Mouse (Mus musculus) heart, postnatal 0 days (tissue): Measurements from ENCODE around the gene Hist1h3d. TPM values are rescaled to one million over a fixed set of nuclear protein-coding genes. Genes with fewer than 3 reads are reported as not detected.
A peak's percentile ranks its signal among the peaks of the same experiment; 100 is the strongest.

Source experiments
- ATAC-seq: fragments of 200-750 bp; cut with Nextera tagmentation; 2 replicates; pipeline ENCODE4 v1.8.0; 2017; ENCODE audit warnings: low read depth, moderate number of reproducible peaks, moderate library complexity; ENCODE audit not compliant: insufficient read depth
- DNase-seq: peaks from one replicate; pipeline ENCODE4 v3.0.0-alpha.2; 2016; ENCODE audit warnings: low spot score
- H3K27ac ChIP-seq: fragments of 300-500 bp; sonication (generic); 2 replicates; pipeline ENCODE4 v1.5.1; 2014; ENCODE audit warnings: low read depth, mild to moderate bottlenecking
- H3K27me3 ChIP-seq: fragments of 300-500 bp; sonication (generic); 2 replicates; pipeline ENCODE4 v1.6.1; 2014; ENCODE audit warnings: low read length, mixed read lengths; ENCODE audit not compliant: control insufficient read depth, insufficient read depth
- H3K36me3 ChIP-seq: fragments of 300-500 bp; sonication (generic); replicated peaks from 2 replicates; pipeline ENCODE4 v1.6.1; 2014; ENCODE audit warnings: low read length, mixed read lengths; ENCODE audit not compliant: control insufficient read depth, insufficient read depth
- H3K4me1 ChIP-seq: fragments of 300-500 bp; sonication (generic); 2 replicates; pipeline ENCODE4 v1.6.1; 2014; ENCODE audit warnings: antibody characterized with exemption; ENCODE audit not compliant: control insufficient read depth, insufficient read depth
- H3K4me2 ChIP-seq: fragments of 300-500 bp; sonication (generic); 2 replicates; pipeline ENCODE4 v1.6.1; 2014; ENCODE audit warnings: low read depth, mild to moderate bottlenecking, low read length, moderate library complexity
- H3K4me3 ChIP-seq: fragments of 300-500 bp; sonication (generic); 2 replicates; pipeline ENCODE4 v1.5.1; 2014; ENCODE audit warnings: low read depth, low read length
- H3K9ac ChIP-seq: fragments of 300-500 bp; sonication (generic); replicated peaks from 2 replicates; pipeline ENCODE4 v1.6.1; 2014; ENCODE audit warnings: low read depth, low read length, mixed read lengths
- H3K9me3 ChIP-seq: fragments of 300-500 bp; sonication (generic); replicated peaks from 2 replicates; pipeline ENCODE4 v1.6.1; 2016; ENCODE audit warnings: low read length; ENCODE audit not compliant: control insufficient read depth
- CTCF ChIP-seq: IDR thresholded peaks from 2 replicates; pipeline ENCODE4 v1.5.1; 2016; ENCODE audit warnings: antibody characterized with exemption, control low read depth, low read depth
- EP300 ChIP-seq: IDR thresholded peaks from 2 replicates; pipeline ENCODE4 v1.6.1; 2016; ENCODE audit warnings: antibody characterized with exemption, low read depth
- WGBS: fragments of 180-500 bp; shearing (Covaris S2); extraction: QIAGEN DNeasy Blood & Tissue Kit; methylation state at CpG from one replicate; pipeline ENCODE4 v1.1.7; 2014; 5-methylcytosine and 5-hydroxymethylcytosine counted together
- polyA plus RNA-seq: library from polyadenylated mRNA; unstranded; fragments of >200 nt; fragmentation: Nextera tagmentation; extraction: Ambion mirVana; gene quantifications from 2 replicates; pipeline ENCODE4 v1.2.1, GENCODE M21; 2015
- total RNA-seq: library from RNA; depleted of rRNA; stranded (reverse); fragments of >200 nt; gene quantifications from 2 replicates; pipeline ENCODE4 v1.2.3, GENCODE M21; 2014; ENCODE audit warnings: low replicate concordance

The Hist1h3d gene
- total and polyA plus RNA-seq, 2 experiments from 2014 or later = 1.2 to 116 TPM

DNA sequence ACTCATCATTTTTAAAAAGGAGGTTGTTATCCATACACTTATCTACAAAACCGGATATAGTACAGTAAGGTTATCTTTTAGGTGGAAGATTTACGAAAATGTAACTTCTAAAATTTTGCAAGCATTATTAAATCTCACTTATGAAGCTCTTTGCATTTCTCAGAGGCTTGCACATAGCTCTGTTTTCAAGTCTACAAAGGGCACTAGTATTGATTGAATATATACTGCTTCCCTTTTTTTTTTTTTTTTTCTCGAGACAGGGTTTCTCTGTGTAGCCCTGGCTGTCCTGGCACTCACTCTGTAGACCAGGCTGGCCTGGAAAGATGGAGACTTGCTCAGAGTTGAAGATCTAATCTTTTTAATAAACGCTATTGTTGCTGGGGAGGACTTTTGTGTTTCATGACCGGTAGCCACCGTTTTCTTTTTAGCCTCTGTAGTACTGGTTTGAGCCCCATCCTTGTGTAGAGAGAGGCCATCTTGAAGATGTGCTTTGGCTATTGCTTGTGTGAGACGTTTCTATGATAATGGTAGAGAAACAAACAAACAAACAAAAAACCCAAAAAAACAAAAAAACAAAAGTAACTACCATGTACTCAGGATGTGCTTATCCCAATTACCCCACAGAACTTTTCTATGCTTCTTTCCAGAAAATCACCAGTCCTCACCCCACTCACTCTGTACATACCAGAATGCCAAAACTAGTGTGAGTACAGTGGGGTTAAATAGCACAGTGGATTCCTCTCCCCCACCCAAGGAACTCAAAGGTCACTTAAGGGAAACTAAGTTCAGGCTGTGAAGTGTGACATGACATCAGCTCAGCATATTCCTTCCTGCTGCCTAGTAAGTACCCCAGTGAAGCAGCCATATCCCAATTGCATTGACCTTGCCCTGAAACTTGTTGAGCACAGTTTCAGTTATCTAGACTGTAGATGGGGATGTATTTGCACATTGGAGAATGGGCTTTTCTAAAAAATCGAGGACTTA lies 23.3 kb upstream of the Hist1h3d start:
- Histone ChIP-seq H3K9ac (peak overlapping the region; percentile 50; the same call in 1 of the 2 replicates), H3K36me3 (no peaks in the 10 kb centered on the region), H3K4me3 (peak overlapping the region; percentile 47), H3K27ac (peak overlapping the region; percentile 85), H3K9me3 (no peaks in the 10 kb centered on the region), H3K27me3 (no peaks in the 10 kb centered on the region), H3K4me1 (peaks cover 5% of the 10 kb centered on the region; the same call in 1 of the 2 replicates), H3K4me2 (peak overlapping the region; percentile 59)
- no peak for TF ChIP-seq EP300
- no peak for TF ChIP-seq CTCF
- DNase-seq = no peak
- WGBS = 46% methylated on average over 8 of the region's 8 CpGs
- ATAC-seq = no peak

- Histone ChIP-seq H3K4me3 (no peak within 1 kb of the TSS), H3K4me1 (peaks cover 5% of the 10 kb centered on the region; the same call in 1 of the 2 replicates), H3K4me2 (peak within 1 kb of the TSS; percentile 85; the same call in 1 of the 2 replicates), H3K9ac (no peak within 1 kb of the TSS), H3K27ac (peak within 1 kb of the TSS; percentile 85; the same call in 1 of the 2 replicates), H3K27me3 (no peaks in the 10 kb centered on the region), H3K36me3 (no peaks in the 10 kb centered on the region), H3K9me3 (no peaks in the 10 kb centered on the region)
- TF ChIP-seq CTCF (no peak), EP300 (no peak)
- ATAC-seq (no peak), DNase-seq (no peak)
These were observed 22.6 kb upstream of the Hist1h3d start, which contains the start of gene Hist1h1d for GRCm38 (mm10) chr13:23552962-23553361. Hist1h1d (plus strand) TSS chr13:23553262.

DNA sequence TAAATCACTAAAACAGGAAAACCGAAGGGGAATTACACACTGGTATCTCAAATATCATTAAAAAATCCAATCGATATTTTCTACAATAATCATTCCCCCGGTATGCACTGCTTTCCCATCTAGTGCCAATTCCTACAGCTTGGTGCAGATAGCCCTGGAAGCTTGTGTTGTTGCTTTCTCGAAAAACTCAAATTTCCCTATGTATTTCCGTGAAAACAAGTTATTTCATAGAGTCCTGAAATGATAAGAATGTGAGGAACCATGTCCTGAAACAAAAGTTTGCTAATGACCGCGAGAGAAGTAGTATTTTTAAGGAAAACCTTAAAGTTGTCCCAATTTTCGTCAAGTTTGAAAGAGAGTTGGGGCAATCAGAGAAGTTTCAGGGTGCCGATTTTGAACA lies 21.2 kb upstream of the Hist1h3d start:
- no peaks in the 10 kb centered on the region for H3K9me3 ChIP-seq
- no peaks in the 10 kb centered on the region for H3K36me3 ChIP-seq
- DNase-seq = no peak
- no peak for ATAC-seq
- H3K9ac ChIP-seq = peak overlapping the region; percentile 83
- H3K27ac ChIP-seq = peak overlapping the region; percentile 88
- WGBS = 19% methylated on average over 9 of the region's 9 CpGs
- no peak for TF ChIP-seq CTCF
- no peak for TF ChIP-seq EP300
- no peaks in the 10 kb centered on the region for H3K27me3 ChIP-seq
- H3K4me1 ChIP-seq = peaks cover 5% of the 10 kb centered on the region; the same call in 1 of the 2 replicates
- H3K4me3 ChIP-seq = peak overlapping the region; percentile 56
- peak overlapping the region; percentile 85 for H3K4me2 ChIP-seq

GRCm38 (mm10) chr13:23554925-23555838 lies 20.4 kb upstream of the Hist1h3d start:
- Histone ChIP-seq H3K36me3 (no peaks in the 10 kb centered on the region), H3K4me1 (peaks cover 5% of the 10 kb centered on the region; the same call in 1 of the 2 replicates), H3K4me2 (peak overlapping the region; percentile 85), H3K27me3 (no peaks in the 10 kb centered on the region), H3K9ac (peak overlapping the region; percentile 83), H3K9me3 (no peaks in the 10 kb centered on the region), H3K4me3 (peak overlapping the region; percentile 56), H3K27ac (peak overlapping the region; percentile 88)
- no peak for TF ChIP-seq CTCF
- no peak for TF ChIP-seq EP300
- WGBS = under 1% methylated on average over 54 of the region's 54 CpGs
- ATAC-seq = peak; percentile 81
- DNase-seq = peak; percentile 85

DNA sequence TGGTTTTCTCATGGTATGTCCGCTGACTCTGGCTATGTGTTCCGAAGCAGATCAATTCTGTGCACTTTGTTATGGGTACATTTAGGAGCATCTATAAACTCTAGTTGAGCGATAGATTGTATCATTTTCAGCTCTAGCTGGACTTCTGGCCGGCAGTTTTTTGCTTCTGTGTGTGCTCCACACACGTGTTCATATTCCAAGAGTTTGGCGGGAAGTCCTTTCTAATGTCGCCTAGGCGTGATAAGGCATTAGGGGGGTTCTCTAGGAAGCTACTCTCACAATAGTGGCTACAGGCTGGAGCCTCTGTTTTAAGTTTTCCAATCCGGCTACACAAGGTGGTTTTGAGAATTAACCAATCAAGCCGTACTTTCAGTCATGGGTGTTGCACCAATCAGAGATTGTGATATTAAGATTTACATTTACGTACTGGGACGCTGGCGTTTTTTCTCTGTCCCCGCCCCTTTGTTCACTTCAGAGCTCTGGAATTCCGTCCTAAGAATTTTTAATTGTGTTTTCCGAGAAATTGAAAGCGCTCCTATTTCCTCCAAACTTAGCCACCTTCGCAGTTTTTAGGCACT lies 19.6 kb upstream of the Hist1h3d start:
- TF ChIP-seq EP300 (peak; percentile 48; the same call in 1 of the 2 replicates), CTCF (no peak)
- peak; percentile 98 for DNase-seq
- Histone ChIP-seq H3K9me3 (no peaks in the 10 kb centered on the region), H3K36me3 (no peaks in the 10 kb centered on the region), H3K9ac (peak overlapping the region; percentile 83), H3K4me2 (peak overlapping the region; percentile 85), H3K27ac (peak overlapping the region; percentile 88), H3K4me3 (peak overlapping the region; percentile 56), H3K27me3 (no peaks in the 10 kb centered on the region), H3K4me1 (0 out of 2 replicates have a peak, but pooled peaks cover 5% of the 10 kb centered on the region)
- WGBS = under 1% methylated on average over 18 of the region's 18 CpGs
- peak; percentile 68 for ATAC-seq
